Mouse (Mus musculus): ENCODE data around the gene 2810004N23Rik. TPM values are rescaled to one million over a fixed set of nuclear protein-coding genes. Genes with fewer than 3 reads are reported as not detected.

2810004N23Rik gene
- polyA plus RNA-seq, 1 experiment from 2014 or later: 28.9 TPM

DNA sequence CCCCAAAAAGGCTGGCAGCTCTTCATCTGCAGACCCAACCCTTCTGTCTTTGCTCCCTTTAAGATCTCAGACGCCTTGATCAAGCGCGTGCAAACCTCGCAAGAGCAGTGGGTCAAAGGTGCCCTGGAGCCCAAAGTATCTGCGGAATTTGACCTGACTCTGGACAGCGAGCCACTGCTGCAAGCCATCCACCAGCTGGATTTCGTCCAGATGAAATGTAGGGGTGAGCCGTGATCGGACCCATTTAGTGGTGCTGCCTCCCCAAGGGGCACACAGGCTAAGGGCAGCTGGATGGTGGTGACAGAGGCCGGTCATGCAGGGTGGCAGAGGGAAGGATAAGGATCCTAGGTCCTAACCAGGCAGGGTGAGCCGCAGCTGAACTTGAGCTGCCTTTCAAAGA is 42.8 kb downstream of the 2810004N23Rik start:
- Histone ChIP-seq H3K27me3 (no peaks in the 10 kb centered on the region), H3K36me3 (no peaks in the 10 kb centered on the region), H3K4me1 (replicated peaks) (0 out of 2 replicates have a peak, but pooled peaks cover 2% of the 10 kb centered on the region), H3K4me3 (replicated peaks) (no peak overlapping the region), H3K9ac (no peak overlapping the region), H3K9me3 (replicated peaks) (0 out of 2 replicates have a peak, but pooled peaks cover 2% of the 10 kb centered on the region), H3K4me2 (0 out of 2 replicates have a peak overlapping the region, but pooled peaks have one; percentile 4), H3K27ac (no peak overlapping the region)
- DNase-seq: no peak
- WGBS (ENCODE audit: insufficient replicate concordance): 56% methylated on average over 11 of the region's 11 CpGs
- peak; percentile 10; the same call in 1 of the 2 replicates for ATAC-seq (ENCODE audit: low read depth)

DNA sequence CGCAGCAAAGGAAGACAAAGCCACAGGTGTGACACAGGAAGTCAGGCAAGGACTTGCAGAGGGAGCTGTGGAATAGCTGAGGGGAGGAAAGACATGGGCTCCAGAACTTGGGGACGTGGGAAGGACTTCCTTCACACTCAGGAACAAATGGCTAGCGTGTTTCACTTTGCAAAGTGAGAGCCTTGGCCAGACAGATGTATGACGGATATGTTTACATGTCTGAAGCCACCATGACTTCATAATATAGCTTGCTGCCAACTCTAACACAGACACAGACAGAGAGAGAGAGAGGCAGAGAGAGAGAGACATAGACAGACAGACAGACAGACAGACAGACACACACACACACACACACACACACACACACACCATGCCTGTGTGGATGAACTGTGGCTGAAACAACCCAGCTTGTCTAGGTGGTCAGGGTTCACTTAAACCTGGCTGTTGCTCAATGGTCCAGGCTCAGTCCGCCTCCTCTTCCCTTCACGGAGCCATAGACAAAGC is 43.3 kb downstream of the 2810004N23Rik start:
- no peak overlapping the region for H3K4me3 ChIP-seq (replicated peaks)
- H3K9me3 ChIP-seq (replicated peaks): 0 out of 2 replicates have a peak, but pooled peaks cover 2% of the 10 kb centered on the region
- no peak overlapping the region for H3K9ac ChIP-seq
- peak; percentile 31; the same call in 1 of the 2 replicates for ATAC-seq (ENCODE audit: low read depth)
- WGBS (ENCODE audit: insufficient replicate concordance): 49% methylated on average over 6 of the region's 6 CpGs
- DNase-seq: no peak
- H3K36me3 ChIP-seq: no peaks in the 10 kb centered on the region
- 0 out of 2 replicates have a peak, but pooled peaks cover 2% of the 10 kb centered on the region for H3K4me1 ChIP-seq (replicated peaks)
- 0 out of 2 replicates have a peak overlapping the region, but pooled peaks have one; percentile 4 for H3K4me2 ChIP-seq
- H3K27ac ChIP-seq: no peak overlapping the region
- H3K27me3 ChIP-seq: no peaks in the 10 kb centered on the region

DNA sequence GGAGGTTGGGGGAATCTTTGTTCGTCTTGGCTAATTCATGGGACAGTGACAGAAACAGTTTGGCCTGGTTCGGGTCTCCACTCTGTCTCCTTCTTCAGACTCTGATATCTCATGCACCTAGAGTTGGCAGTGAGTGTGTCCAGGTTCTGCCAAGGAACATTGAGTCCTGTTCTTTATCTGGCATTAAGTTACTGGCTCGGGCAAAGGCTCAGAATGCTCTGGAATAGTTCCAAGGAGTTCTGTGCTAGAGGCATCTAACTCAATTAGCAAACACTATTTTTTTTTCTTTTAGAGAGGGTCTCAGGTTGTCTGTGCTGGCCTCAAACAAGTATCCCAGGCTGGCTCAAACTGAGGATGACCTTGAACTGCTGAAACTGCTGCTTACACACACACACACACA is 45.6 kb downstream of the 2810004N23Rik start:
- ATAC-seq (ENCODE audit: low read depth) (no peak), DNase-seq (no peak)
- Histone ChIP-seq H3K9me3 (replicated peaks) (0 out of 2 replicates have a peak, but pooled peaks cover 2% of the 10 kb centered on the region), H3K9ac (no peak overlapping the region), H3K27me3 (no peaks in the 10 kb centered on the region), H3K4me3 (replicated peaks) (no peak overlapping the region), H3K4me2 (no peak overlapping the region), H3K36me3 (no peaks in the 10 kb centered on the region), H3K4me1 (replicated peaks) (0 out of 2 replicates have a peak, but pooled peaks cover 2% of the 10 kb centered on the region), H3K27ac (no peak overlapping the region)
- WGBS (ENCODE audit: insufficient replicate concordance): 63% methylated on average over 3 of the region's 3 CpGs

DNA sequence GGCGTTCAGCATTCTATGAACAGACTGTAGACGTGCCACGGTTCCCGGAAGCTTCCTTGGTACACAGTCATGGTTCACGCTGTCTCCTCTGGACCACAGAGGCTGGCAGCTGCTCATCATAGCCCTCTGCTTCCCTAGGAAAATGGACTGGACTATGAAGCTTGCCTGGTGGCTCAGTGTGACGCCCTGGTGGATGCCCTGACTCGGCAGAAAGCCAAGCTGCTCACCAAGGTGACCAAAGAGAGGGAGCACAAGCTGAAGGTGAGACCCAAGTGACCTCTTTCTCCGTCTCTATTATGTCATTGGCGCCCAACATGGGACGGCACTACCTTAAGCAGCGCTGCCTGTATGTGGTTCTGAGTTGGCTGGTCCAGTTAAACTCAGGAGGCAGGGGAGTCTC is 46.1 kb downstream of the 2810004N23Rik start:
- H3K9ac ChIP-seq: no peak overlapping the region
- no peaks in the 10 kb centered on the region for H3K27me3 ChIP-seq
- no peak overlapping the region for H3K4me2 ChIP-seq
- H3K9me3 ChIP-seq (replicated peaks): 0 out of 2 replicates have a peak, but pooled peaks cover 2% of the 10 kb centered on the region
- DNase-seq (no peak), ATAC-seq (ENCODE audit: low read depth) (no peak)
- 72% methylated on average over 11 of the region's 11 CpGs for WGBS (ENCODE audit: insufficient replicate concordance)
- H3K36me3 ChIP-seq: no peaks in the 10 kb centered on the region
- no peak overlapping the region for H3K27ac ChIP-seq
- no peak overlapping the region for H3K4me3 ChIP-seq (replicated peaks)
- H3K4me1 ChIP-seq (replicated peaks): 0 out of 2 replicates have a peak, but pooled peaks cover 2% of the 10 kb centered on the region

DNA sequence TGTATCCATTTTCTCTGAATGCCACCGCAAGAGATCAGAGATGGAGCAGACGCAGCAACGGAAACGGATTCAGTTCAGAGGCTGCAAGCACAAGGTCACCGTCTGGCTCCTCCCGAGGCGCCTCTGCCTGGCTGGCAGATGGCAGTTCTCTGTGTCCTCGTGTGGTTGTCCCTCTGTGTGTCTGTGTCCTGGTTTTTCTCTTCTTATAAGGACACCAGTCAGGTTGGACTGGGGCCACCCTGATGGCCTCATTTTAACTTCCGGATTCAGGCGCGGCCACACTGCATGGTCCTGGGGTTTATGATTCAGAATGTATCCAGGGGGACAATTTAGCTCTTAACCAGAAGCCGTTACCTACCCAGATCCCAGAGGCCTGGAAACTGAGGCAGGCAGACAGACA is 47.0 kb downstream of the 2810004N23Rik start:
- Histone ChIP-seq H3K27me3 (no peaks in the 10 kb centered on the region), H3K9me3 (replicated peaks) (0 out of 2 replicates have a peak, but pooled peaks cover 2% of the 10 kb centered on the region), H3K4me3 (replicated peaks) (no peak overlapping the region), H3K4me2 (no peak overlapping the region), H3K27ac (no peak overlapping the region), H3K9ac (no peak overlapping the region), H3K36me3 (no peaks in the 10 kb centered on the region), H3K4me1 (replicated peaks) (0 out of 2 replicates have a peak, but pooled peaks cover 2% of the 10 kb centered on the region)
- DNase-seq (no peak), ATAC-seq (ENCODE audit: low read depth) (no peak)
- WGBS (ENCODE audit: insufficient replicate concordance): 78% methylated on average over 12 of the region's 12 CpGs

DNA sequence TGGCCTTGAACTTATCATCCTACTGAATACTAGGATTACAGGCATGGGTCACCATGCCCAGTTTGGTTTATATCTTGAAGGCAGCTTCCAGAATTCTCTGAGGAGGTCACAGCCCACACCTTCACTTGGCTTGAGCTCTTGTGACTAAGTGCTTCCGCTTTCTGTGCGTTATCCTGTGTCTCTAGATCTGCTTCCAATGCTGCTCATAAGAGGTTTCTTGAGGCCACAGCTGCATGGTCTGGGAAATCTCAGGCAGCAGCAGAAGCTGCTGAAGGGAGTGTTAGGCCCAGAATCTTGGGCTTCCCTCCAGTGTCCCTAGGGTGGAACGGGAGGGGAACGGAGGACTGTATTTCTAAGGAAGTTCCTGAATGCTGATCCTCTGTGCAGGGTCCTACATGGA is 49.6 kb downstream of the 2810004N23Rik start:
- no peaks in the 10 kb centered on the region for H3K4me1 ChIP-seq (replicated peaks)
- H3K27ac ChIP-seq: no peak overlapping the region
- WGBS (ENCODE audit: insufficient replicate concordance): 79% methylated on average over 4 of the region's 4 CpGs
- DNase-seq (no peak), ATAC-seq (ENCODE audit: low read depth) (no peak)
- no peak overlapping the region for H3K4me2 ChIP-seq
- no peaks in the 10 kb centered on the region for H3K27me3 ChIP-seq
- H3K9ac ChIP-seq: no peak overlapping the region
- no peak overlapping the region for H3K4me3 ChIP-seq (replicated peaks)
- no peaks in the 10 kb centered on the region for H3K36me3 ChIP-seq
- 0 out of 2 replicates have a peak, but pooled peaks cover 2% of the 10 kb centered on the region for H3K9me3 ChIP-seq (replicated peaks)

DNA sequence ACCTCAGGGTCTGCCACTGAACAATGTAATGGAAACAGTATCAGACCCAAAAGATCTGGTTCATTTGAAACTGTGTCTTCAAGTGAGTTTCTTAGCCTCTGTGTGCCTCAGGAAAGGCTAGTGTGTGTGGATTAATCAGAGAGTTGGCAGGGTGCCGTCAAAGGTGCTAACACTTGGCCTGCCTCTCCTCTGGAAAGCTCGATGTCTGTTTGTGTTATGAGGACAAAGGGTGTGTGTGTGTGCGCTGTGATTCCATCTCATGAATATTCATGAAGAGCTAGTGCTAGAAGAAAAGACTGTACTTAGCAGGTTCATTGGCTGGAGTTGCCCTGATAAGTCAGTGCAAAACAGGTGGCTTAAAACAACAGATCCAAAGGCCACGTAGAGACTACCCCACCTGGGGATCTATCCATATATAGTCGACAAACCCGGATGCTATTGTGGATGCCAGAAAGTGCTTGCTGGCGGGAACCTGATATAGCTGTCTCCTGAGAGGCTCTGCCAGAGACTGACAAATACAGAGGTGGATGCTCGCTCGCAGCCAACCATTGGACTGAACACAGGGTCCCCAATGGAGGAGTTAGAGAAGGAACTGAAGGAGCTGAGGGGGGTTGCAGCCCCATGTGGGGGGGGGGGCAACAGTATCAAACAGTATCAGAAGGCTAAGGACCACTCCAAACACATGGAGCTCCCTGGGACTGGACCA is 52.1 kb downstream of the 2810004N23Rik start:
- H3K4me1 ChIP-seq (replicated peaks): no peaks in the 10 kb centered on the region
- ATAC-seq (ENCODE audit: low read depth) (no peak), DNase-seq (no peak)
- no peak overlapping the region for H3K4me2 ChIP-seq
- H3K27ac ChIP-seq: no peak overlapping the region
- H3K4me3 ChIP-seq (replicated peaks): no peak overlapping the region
- no peaks in the 10 kb centered on the region for H3K9me3 ChIP-seq (replicated peaks)
- H3K9ac ChIP-seq: no peak overlapping the region
- H3K36me3 ChIP-seq: no peaks in the 10 kb centered on the region
- H3K27me3 ChIP-seq: no peaks in the 10 kb centered on the region
- WGBS (ENCODE audit: insufficient replicate concordance): 43% methylated on average over 9 of the region's 9 CpGs

DNA sequence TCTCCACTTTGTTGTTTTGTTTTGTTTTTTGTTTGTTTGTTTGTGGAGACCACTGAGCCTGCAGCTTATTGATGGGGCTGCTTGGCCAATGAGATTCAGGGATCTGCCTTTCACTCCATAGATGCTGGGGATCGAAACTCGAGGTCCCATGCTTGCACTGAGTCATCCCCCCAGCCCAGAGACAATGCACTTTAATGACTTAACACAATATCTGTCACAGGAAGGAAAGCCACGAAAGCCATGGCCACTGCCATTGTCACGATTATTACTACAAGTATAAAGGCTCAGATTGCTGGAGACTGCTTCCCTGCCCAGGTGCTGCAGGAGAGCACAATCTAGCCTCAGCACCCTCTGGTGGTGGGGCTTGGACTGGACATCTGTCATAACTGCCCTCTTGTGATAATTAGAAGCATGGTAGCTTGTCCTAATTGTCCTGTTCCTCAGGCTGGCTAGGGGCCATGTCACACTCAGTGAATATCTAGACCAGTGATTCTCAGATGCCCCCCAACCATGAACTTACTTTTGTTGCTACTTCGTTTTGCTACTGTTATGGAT is 52.8 kb downstream of the 2810004N23Rik start:
- no peak for DNase-seq
- 23% methylated on average over 5 of the region's 5 CpGs for WGBS (ENCODE audit: insufficient replicate concordance)
- Histone ChIP-seq H3K4me1 (replicated peaks) (no peaks in the 10 kb centered on the region), H3K36me3 (no peaks in the 10 kb centered on the region), H3K4me2 (no peak overlapping the region), H3K9ac (no peak overlapping the region), H3K27me3 (no peaks in the 10 kb centered on the region), H3K9me3 (replicated peaks) (no peaks in the 10 kb centered on the region), H3K27ac (no peak overlapping the region), H3K4me3 (replicated peaks) (no peak overlapping the region)
- no peak for ATAC-seq (ENCODE audit: low read depth)

DNA sequence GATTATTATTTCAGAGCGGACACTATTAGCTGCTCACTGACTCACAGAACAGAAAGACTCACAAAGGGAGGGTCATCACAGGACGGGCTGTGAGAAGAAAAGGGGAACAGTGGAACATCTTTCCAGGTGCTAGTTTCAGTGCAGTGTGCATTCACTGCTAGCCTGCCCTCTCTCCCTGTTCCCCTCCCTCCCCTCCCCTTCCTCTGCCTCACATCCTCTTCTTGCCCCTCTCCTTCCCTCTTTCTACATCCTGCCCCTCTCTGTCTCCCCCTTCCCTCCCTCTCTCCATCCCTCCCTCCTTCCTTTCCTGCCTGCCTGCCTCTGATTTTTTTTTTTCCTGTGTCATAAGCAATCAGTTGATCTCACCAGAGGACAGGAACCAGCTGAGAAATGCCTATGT is 53.5 kb downstream of the 2810004N23Rik start:
- DNase-seq (no peak), ATAC-seq (ENCODE audit: low read depth) (no peak)
- Histone ChIP-seq H3K9me3 (replicated peaks) (no peaks in the 10 kb centered on the region), H3K36me3 (no peaks in the 10 kb centered on the region), H3K4me2 (no peak overlapping the region), H3K9ac (no peak overlapping the region), H3K27me3 (no peaks in the 10 kb centered on the region), H3K27ac (no peak overlapping the region), H3K4me1 (replicated peaks) (no peaks in the 10 kb centered on the region), H3K4me3 (replicated peaks) (no peak overlapping the region)
- WGBS (ENCODE audit: insufficient replicate concordance): 37% methylated on average over 2 of the region's 2 CpGs

DNA sequence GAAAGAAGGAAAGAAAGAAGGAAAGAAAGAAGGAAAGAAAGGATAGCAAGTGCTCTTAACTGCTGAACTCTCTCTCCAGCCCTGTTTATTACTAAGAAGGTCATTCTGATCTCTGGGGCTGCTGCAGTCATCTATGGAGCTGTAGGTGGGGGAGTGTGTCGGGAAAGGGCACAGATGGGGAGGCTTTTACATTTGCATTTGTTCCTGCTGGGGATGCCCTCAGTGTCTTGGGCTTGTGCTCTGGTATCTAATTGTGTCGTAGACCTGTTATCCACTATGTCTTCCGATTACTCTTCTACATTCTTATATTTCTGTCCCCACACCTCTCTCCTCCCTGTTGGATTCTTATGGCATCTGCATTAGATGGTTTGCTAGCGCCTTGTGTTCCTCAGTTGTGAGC is 56.9 kb downstream of the 2810004N23Rik start:
- Histone ChIP-seq H3K4me1 (replicated peaks) (no peaks in the 10 kb centered on the region), H3K27ac (no peak overlapping the region), H3K9ac (no peak overlapping the region), H3K27me3 (peaks cover under 1% of the 10 kb centered on the region), H3K4me2 (no peak overlapping the region), H3K9me3 (replicated peaks) (no peaks in the 10 kb centered on the region), H3K36me3 (no peaks in the 10 kb centered on the region), H3K4me3 (replicated peaks) (no peak overlapping the region)
- ATAC-seq (ENCODE audit: low read depth) (no peak), DNase-seq (no peak)
- WGBS (ENCODE audit: insufficient replicate concordance): 75% methylated on average over 4 of the region's 4 CpGs

DNA sequence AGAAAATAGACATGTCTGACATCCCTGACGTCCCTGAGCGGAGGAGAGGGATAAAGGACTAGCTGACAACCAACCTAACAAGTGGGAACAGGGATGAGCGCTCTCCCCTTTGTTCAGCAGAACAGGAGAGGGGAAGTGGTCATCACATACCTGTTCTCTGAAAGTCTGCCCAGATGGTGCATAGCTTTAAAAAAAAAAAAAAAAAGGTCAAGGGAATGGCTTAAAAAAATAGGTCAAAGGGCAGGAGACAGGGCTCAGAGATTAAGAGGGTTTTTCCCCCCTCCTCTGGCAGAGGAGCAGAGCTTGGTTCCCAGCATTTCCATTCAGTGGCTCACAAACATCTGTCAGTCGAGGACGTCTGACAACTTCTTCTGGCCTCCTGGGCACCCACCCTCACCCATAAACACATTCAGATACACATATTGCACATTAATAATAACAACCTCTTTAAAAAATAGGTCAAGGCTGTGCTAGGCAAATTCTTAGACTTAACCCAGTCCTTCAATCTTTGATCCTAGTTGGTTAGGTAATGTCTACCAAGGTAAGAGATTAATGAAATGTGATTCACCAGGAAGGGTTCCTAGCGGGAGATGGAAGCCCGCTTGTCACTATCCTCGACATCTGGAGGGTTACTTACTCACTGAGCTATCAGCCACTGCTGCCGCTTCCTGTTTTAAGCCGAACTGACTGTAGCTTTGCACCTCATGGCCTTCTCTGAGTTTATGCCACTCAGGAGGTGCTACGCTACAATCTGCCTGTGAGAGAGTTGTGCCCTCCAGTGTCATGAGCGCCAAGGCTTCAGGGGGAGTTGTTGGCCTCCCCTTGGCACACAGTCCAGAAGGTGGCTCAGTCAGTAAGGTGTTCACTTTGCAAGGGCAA is 58.9 kb downstream of the 2810004N23Rik start:
- Histone ChIP-seq H3K4me3 (replicated peaks) (no peak overlapping the region), H3K9me3 (replicated peaks) (no peaks in the 10 kb centered on the region), H3K4me1 (replicated peaks) (no peaks in the 10 kb centered on the region), H3K4me2 (no peak overlapping the region), H3K27ac (no peak overlapping the region), H3K27me3 (peaks cover 9% of the 10 kb centered on the region), H3K9ac (no peak overlapping the region), H3K36me3 (no peaks in the 10 kb centered on the region)
- ATAC-seq (ENCODE audit: low read depth) (no peak), DNase-seq (no peak)
- 37% methylated on average over 12 of the region's 12 CpGs for WGBS (ENCODE audit: insufficient replicate concordance)
